In the genomic region with DNA sequence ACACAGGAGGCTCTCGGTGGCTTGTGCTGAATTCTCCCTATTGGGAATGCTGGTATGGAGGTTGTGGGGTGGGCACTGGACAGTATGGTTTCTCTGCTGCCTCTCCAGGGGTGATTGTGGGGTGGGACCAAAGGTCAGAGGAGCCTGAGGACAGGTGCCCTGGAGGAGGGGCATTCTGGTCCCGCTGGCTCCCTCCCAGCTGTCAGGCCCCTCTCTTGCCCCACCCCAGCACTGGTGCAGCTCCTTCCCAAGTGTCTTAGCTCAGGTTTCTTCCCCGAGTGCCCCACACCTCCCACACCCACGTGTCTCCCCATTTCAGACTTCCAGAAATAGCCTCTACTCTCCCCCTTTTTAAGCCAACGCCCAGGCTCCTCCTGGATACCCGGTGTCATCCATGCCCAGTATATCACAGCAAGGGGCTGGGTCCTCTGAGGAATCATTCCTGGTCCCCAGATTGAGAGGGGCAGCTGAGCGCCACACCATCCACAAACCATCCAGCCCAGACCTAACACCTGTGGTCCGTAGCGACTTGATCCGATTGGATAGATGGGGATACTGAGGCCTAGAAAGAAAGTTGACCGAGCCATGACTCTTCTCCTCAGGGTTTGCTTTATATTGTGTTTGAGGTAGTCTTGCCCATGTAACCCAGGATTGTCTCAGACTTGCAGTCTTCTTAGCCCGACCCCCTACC, we compare ENCODE assay signal across 24 mouse cellular contexts. TPM values are rescaled to one million over a fixed set of nuclear protein-coding genes. Genes with fewer than 3 reads are reported as not detected.
DNase-seq lines count a peak whose midpoint lies in the region; ATAC-seq and TF ChIP-seq lines count a peak whose summit lies in the region.
"Had no signal": no experiment of that assay in that cellular context is flagged by ENCODE, and none has a peak within 500 bp of the region (broad histone marks: within the 10 kb centered on the region; RNA-seq: fewer than 3 reads in every experiment).

No protein-coding gene starts in this region.

- peak overlapping the region; percentile 89 for H3K27ac ChIP-seq in heart, embryonic 12.5 days (ENCODE audit: poor library complexity, severe bottlenecking)
- no peak overlapping the region for H3K27ac ChIP-seq in heart, embryonic 10.5 days
- H3K27ac ChIP-seq in intestine, embryonic 15.5 days: 0 out of 2 replicates have a peak overlapping the region, but pooled peaks have one; percentile 22
- no peak overlapping the region for H3K27ac ChIP-seq in intestine, postnatal 0 days (ENCODE audit: low read depth, low read length)
- H3K27ac ChIP-seq in limb, embryonic 14.5 days (replicated peaks; ENCODE audit: low read depth, low read length): no peak overlapping the region
- H3K27ac ChIP-seq: forebrain, embryonic 10.5 days; kidney, postnatal 0 days; left cerebral cortex, adult 2 months; liver, embryonic 12.5 days had no signal

- ATAC-seq in heart, embryonic 12.5 days (ENCODE audit: insufficient number of reproducible peaks, low FRiP score): no peak
- ATAC-seq in intestine, embryonic 15.5 days: 0 out of 2 replicates have a peak, but pooled peaks have one; percentile 10
- no peak for ATAC-seq in intestine, postnatal 0 days
- peak; percentile 47 for ATAC-seq in limb, embryonic 14.5 days (ENCODE audit: low FRiP score, low read depth)
- ATAC-seq: forebrain, embryonic 16.5 days; liver, embryonic 12.5 days had no signal

- WGBS in heart, embryonic 12.5 days: 72% methylated on average over 12 of the region's 12 CpGs
- 71% methylated on average over 12 of the region's 12 CpGs for WGBS in heart, embryonic 10.5 days
- WGBS in intestine, embryonic 15.5 days: 74% methylated on average over 12 of the region's 12 CpGs
- WGBS in intestine, postnatal 0 days: 67% methylated on average over 12 of the region's 12 CpGs
- WGBS in limb, embryonic 14.5 days: 79% methylated on average over 12 of the region's 12 CpGs

- peak overlapping the region; percentile 44; the same call in 1 of the 2 replicates for H3K9ac ChIP-seq in heart, embryonic 12.5 days
- no peak overlapping the region for H3K9ac ChIP-seq in intestine, embryonic 15.5 days
- no peak overlapping the region for H3K9ac ChIP-seq in intestine, postnatal 0 days (ENCODE audit: low read depth, low read length)
- H3K9ac ChIP-seq in limb, embryonic 14.5 days (ENCODE audit: low read depth, low read length, severe bottlenecking): no peak overlapping the region
- H3K9ac ChIP-seq: liver, embryonic 12.5 days had no signal

- no peak for TF ChIP-seq POLR2A in limb, embryonic 14.5 days (IDR thresholded peaks at IDR 0.05; ENCODE audit: borderline replicate concordance, extremely low read depth, insufficient read depth, insufficient read length)

- no peak overlapping the region for H3K4me2 ChIP-seq in heart, embryonic 12.5 days
- H3K4me2 ChIP-seq in intestine, embryonic 15.5 days (replicated peaks): no peak overlapping the region
- no peak overlapping the region for H3K4me2 ChIP-seq in intestine, postnatal 0 days (replicated peaks; ENCODE audit: low read depth)
- H3K4me2 ChIP-seq in limb, embryonic 14.5 days (replicated peaks; ENCODE audit: low read depth, low read length, severe bottlenecking): no peak overlapping the region
- H3K4me2 ChIP-seq: heart, embryonic 11.5 days; liver, embryonic 12.5 days had no signal

- H3K27me3 ChIP-seq in heart, embryonic 12.5 days (replicated peaks): no peaks in the 10 kb centered on the region
- no peaks in the 10 kb centered on the region for H3K27me3 ChIP-seq in heart, embryonic 10.5 days (ENCODE audit: insufficient read depth, poor library complexity, severe bottlenecking)
- H3K27me3 ChIP-seq in intestine, embryonic 15.5 days (replicated peaks): no peaks in the 10 kb centered on the region
- no peaks in the 10 kb centered on the region for H3K27me3 ChIP-seq in intestine, postnatal 0 days (replicated peaks; ENCODE audit: control insufficient read depth, insufficient read depth, low read length)
- no peaks in the 10 kb centered on the region for H3K27me3 ChIP-seq in limb, embryonic 14.5 days (ENCODE audit: control insufficient read depth, insufficient read depth, low read length)

- peaks cover 52% of the 10 kb centered on the region for H3K4me1 ChIP-seq in heart, embryonic 12.5 days (replicated peaks)
- peaks cover 52% of the 10 kb centered on the region for H3K4me1 ChIP-seq in heart, embryonic 10.5 days
- H3K4me1 ChIP-seq in intestine, embryonic 15.5 days (replicated peaks): peaks cover 25% of the 10 kb centered on the region
- no peaks in the 10 kb centered on the region; the same call in 1 of the 2 replicates for H3K4me1 ChIP-seq in intestine, postnatal 0 days (replicated peaks; ENCODE audit: control insufficient read depth, insufficient read depth, low read length)
- H3K4me1 ChIP-seq in limb, embryonic 14.5 days (ENCODE audit: control insufficient read depth, insufficient read depth, low read length): peaks cover 8% of the 10 kb centered on the region; the same call in 1 of the 2 replicates

- TF ChIP-seq CTCF in intestine, postnatal 0 days (IDR thresholded peaks at IDR 0.05; ENCODE audit: low read depth): no peak

- H3K9me3 ChIP-seq in heart, embryonic 12.5 days (replicated peaks): no peaks in the 10 kb centered on the region
- H3K9me3 ChIP-seq in heart, embryonic 10.5 days: no peaks in the 10 kb centered on the region
- no peaks in the 10 kb centered on the region for H3K9me3 ChIP-seq in intestine, embryonic 15.5 days
- no peaks in the 10 kb centered on the region for H3K9me3 ChIP-seq in intestine, postnatal 0 days (ENCODE audit: control insufficient read depth)
- no peaks in the 10 kb centered on the region for H3K9me3 ChIP-seq in limb, embryonic 14.5 days (ENCODE audit: control insufficient read depth, low read length)
- H3K9me3 ChIP-seq: forebrain, embryonic 10.5 days; hindbrain, embryonic 10.5 days; liver, embryonic 12.5 days had no signal

- no peak overlapping the region for H3K4me3 ChIP-seq in heart, embryonic 12.5 days
- H3K4me3 ChIP-seq in heart, embryonic 10.5 days: no peak overlapping the region
- no peak overlapping the region for H3K4me3 ChIP-seq in intestine, embryonic 15.5 days (replicated peaks)
- H3K4me3 ChIP-seq in intestine, postnatal 0 days (ENCODE audit: low read depth, low read length): no peak overlapping the region
- H3K4me3 ChIP-seq in limb, embryonic 14.5 days (replicated peaks; ENCODE audit: low read length): no peak overlapping the region
- H3K4me3 ChIP-seq: forebrain, embryonic 10.5 days; hindbrain, embryonic 10.5 days; left cerebral cortex, adult 2 months; liver, embryonic 12.5 days had no signal

- no peak for DNase-seq in heart, embryonic 10.5 days (ENCODE audit: low spot score)
- DNase-seq in limb, embryonic 14.5 days (ENCODE audit: low spot score): no peak
- DNase-seq in skeletal muscle tissue, adult 2 months (ENCODE audit: low read depth, low spot score): peak; percentile 48
- DNase-seq in cerebellum, adult 8-10 months: no peak
- no peak for DNase-seq in left cerebral cortex, adult 18-20 months (ENCODE audit: low spot score in 2 of 2)
- DNase-seq: adrenal gland, postnatal 25 days; cerebellum, adult 9-10 months; kidney, adult 2 months; layer of hippocampus, adult 9-11 months; left cerebral cortex, postnatal 4 days; lung, postnatal 4 days; right cerebral cortex, postnatal 14 days; spleen, adult 18-20 months; thymus, adult 2 months had no signal

- peaks cover 31% of the 10 kb centered on the region for H3K36me3 ChIP-seq in heart, embryonic 12.5 days
- peaks cover 35% of the 10 kb centered on the region for H3K36me3 ChIP-seq in heart, embryonic 10.5 days
- 0 out of 2 replicates have a peak, but pooled peaks cover 4% of the 10 kb centered on the region for H3K36me3 ChIP-seq in intestine, embryonic 15.5 days
- peaks cover 5% of the 10 kb centered on the region; the same call in 1 of the 2 replicates for H3K36me3 ChIP-seq in intestine, postnatal 0 days (ENCODE audit: control insufficient read depth, insufficient read depth)
- H3K36me3 ChIP-seq in limb, embryonic 14.5 days (ENCODE audit: control insufficient read depth, insufficient read depth, low read length): peaks cover 8% of the 10 kb centered on the region; the same call in 1 of the 2 replicates
- H3K36me3 ChIP-seq: liver, embryonic 12.5 days had no signal

RNA-seq across cellular contexts. Expression of gene Mmp15, which starts 24.4 kb away (rescaled TPM):
- polyA plus RNA-seq in heart, embryonic 12.5 days (2016; fragmentation: Nextera tagmentation; extraction: Ambion mirVana): 86.0 and 86.6 TPM in 2 replicates
- polyA plus RNA-seq in heart, embryonic 10.5 days (2016; fragmentation: Nextera tagmentation; extraction: Ambion mirVana): 30.9 and 50.2 TPM in 2 replicates
- 13.8 and 14.8 TPM in 2 replicates for polyA plus RNA-seq in intestine, embryonic 15.5 days (2015; fragmentation: Nextera tagmentation; extraction: Ambion mirVana)
- 9.9 and 11.9 TPM in 2 replicates for polyA plus RNA-seq in intestine, postnatal 0 days (2015; fragmentation: Nextera tagmentation; extraction: Ambion mirVana)
- 12.6 and 16.9 TPM in 2 replicates for polyA plus RNA-seq in limb, embryonic 14.5 days (2012; rRNA removed)
- 10.5 and 11.8 TPM in 2 replicates for polyA plus RNA-seq in limb, embryonic 14.5 days (2014; fragmentation: Nextera tagmentation; extraction: Ambion mirVana)
- 10 to 100 TPM; 12.6 to 15.3 TPM for total RNA-seq in left cerebral cortex, adult 18-20 months (2021)

RNA-seq across cellular contexts. Expression of gene Usb1, which starts 44.4 kb away (rescaled TPM):
- 25.5 and 26.5 TPM in 2 replicates for polyA plus RNA-seq in heart, embryonic 12.5 days (2016; fragmentation: Nextera tagmentation; extraction: Ambion mirVana)
- polyA plus RNA-seq in heart, embryonic 10.5 days (2016; fragmentation: Nextera tagmentation; extraction: Ambion mirVana): 31.5 and 33.0 TPM in 2 replicates
- polyA plus RNA-seq in intestine, embryonic 15.5 days (2015; fragmentation: Nextera tagmentation; extraction: Ambion mirVana): 40.1 and 41.2 TPM in 2 replicates
- 22.3 and 25.6 TPM in 2 replicates for polyA plus RNA-seq in intestine, postnatal 0 days (2015; fragmentation: Nextera tagmentation; extraction: Ambion mirVana)
- polyA plus RNA-seq in limb, embryonic 14.5 days (2012; rRNA removed): 46.6 and 61.0 TPM in 2 replicates
- 34.7 and 38.0 TPM in 2 replicates for polyA plus RNA-seq in limb, embryonic 14.5 days (2014; fragmentation: Nextera tagmentation; extraction: Ambion mirVana)
- 10 to 100 TPM; 11.6 to 12.3 TPM for total RNA-seq in left cerebral cortex, adult 18-20 months (2021)

RNA-seq across cellular contexts. Expression of gene Zfp319, which starts 44.7 kb away (rescaled TPM):
- polyA plus RNA-seq in heart, embryonic 12.5 days (2016; fragmentation: Nextera tagmentation; extraction: Ambion mirVana): 8.6 and 9.6 TPM in 2 replicates
- 7.5 TPM in 2 replicates for polyA plus RNA-seq in heart, embryonic 10.5 days (2016; fragmentation: Nextera tagmentation; extraction: Ambion mirVana)
- polyA plus RNA-seq in intestine, embryonic 15.5 days (2015; fragmentation: Nextera tagmentation; extraction: Ambion mirVana): 5.7 and 5.9 TPM in 2 replicates
- 2.2 and 2.3 TPM in 2 replicates for polyA plus RNA-seq in intestine, postnatal 0 days (2015; fragmentation: Nextera tagmentation; extraction: Ambion mirVana)
- 13.8 and 17.4 TPM in 2 replicates for polyA plus RNA-seq in limb, embryonic 14.5 days (2012; rRNA removed)
- 8.4 and 9.2 TPM in 2 replicates for polyA plus RNA-seq in limb, embryonic 14.5 days (2014; fragmentation: Nextera tagmentation; extraction: Ambion mirVana)
- total RNA-seq in left cerebral cortex, adult 18-20 months (2021): 10 to 100 TPM; 17.2 to 18.3 TPM

RNA-seq across cellular contexts. Expression of gene Cfap20, which starts 58.2 kb away (rescaled TPM):
- polyA plus RNA-seq in heart, embryonic 12.5 days (2016; fragmentation: Nextera tagmentation; extraction: Ambion mirVana): 151 and 153 TPM in 2 replicates
- polyA plus RNA-seq in heart, embryonic 10.5 days (2016; fragmentation: Nextera tagmentation; extraction: Ambion mirVana): 126 and 129 TPM in 2 replicates
- 114 and 123 TPM in 2 replicates for polyA plus RNA-seq in intestine, embryonic 15.5 days (2015; fragmentation: Nextera tagmentation; extraction: Ambion mirVana)
- 61.5 and 62.2 TPM in 2 replicates for polyA plus RNA-seq in intestine, postnatal 0 days (2015; fragmentation: Nextera tagmentation; extraction: Ambion mirVana)
- polyA plus RNA-seq in limb, embryonic 14.5 days (2012; rRNA removed): 154 and 161 TPM in 2 replicates
- polyA plus RNA-seq in limb, embryonic 14.5 days (2014; fragmentation: Nextera tagmentation; extraction: Ambion mirVana): 158 and 168 TPM in 2 replicates
- 10 to 100 TPM; 58.8 to 60.7 TPM for total RNA-seq in left cerebral cortex, adult 18-20 months (2021)

Comparison
In these comparisons a context has a peak if more than half of its experiments do, and no peak if none do; other contexts are left out.
1. ATAC-seq: peak in intestine, embryonic 15.5 days (single experiment) and limb, embryonic 14.5 days (single experiment); none in heart, embryonic 12.5 days (single experiment) and intestine, postnatal 0 days (single experiment).
2. H3K27ac ChIP-seq: peak in heart, embryonic 12.5 days (single experiment) and intestine, embryonic 15.5 days (single experiment); none in heart, embryonic 10.5 days (single experiment), intestine, postnatal 0 days (single experiment) and limb, embryonic 14.5 days (single experiment).